Mouse (Mus musculus) central nervous system, embryonic 18 days (tissue): ENCODE results near the gene Avpi1. TPM values are rescaled to one million over a fixed set of nuclear protein-coding genes. Genes with fewer than 3 reads are reported as not detected.

Source experiments
- polyA plus RNA-seq: library from polyadenylated mRNA; depleted of rRNA; stranded (reverse); fragments of >200 nt; gene quantifications from 2 replicates; pipeline ENCODE4 v1.2.3, GENCODE M21; 2012; rRNA removed

The Avpi1 gene
- 5.2 and 6.2 TPM in 2 replicates for polyA plus RNA-seq

DNA sequence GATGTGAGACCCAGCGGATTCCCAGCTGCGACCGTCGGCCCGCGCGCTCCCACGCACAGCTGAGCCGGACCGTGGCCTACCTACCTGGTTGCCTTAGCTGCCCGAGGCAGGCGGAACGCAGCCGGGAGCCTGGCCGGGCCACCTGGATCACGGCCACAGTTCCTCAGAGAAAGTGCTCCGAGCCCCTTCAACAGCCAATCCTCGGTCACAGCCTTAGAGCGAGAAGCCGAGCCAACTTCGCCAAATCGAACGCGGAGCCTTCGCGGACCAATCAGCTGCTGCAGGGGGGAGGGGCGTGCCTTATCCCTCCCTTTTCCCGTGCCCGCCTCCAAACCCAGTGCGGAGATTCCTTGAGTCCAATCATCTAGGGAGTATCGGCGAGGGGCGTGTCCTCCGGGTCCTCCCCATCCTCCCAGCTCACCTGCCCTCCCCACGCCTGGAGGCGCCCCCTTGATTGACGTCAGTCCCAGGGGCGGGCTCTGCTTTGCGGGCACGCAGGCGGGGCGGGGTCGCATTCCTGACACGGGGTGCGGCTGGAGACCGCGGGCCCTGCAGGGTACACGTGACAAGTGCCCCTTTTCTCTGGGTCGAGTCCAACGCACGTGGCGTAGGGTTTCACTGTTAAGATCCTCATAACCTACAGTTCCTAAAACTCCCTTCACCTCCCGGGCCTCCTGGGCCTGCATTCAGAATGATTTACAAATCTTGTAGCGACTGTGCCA lies at the start of gene Avpi1:
Gene Avpi1 (minus strand): TSS at position 273 of the 722 bp plus-strand sequence.

DNA sequence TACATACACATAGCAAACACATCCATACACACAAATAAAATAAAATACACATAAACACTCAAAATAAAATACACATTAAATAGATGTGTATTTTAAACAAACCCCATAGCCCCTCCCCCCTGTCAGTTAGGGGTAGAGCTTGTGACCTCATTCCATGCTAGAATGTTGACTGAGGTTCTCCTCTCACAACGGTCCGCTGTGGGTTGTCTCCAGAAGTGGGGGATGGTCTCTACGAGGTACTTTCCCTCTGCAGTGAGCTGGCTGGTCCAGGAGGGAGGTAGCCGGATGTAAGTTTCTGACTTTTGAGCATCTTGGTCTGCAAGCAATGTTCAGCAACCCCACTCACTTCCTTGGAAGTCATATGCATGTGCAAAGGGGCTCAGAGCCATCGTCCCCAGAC lies 34.9 kb upstream of the Avpi1 start, which contains the start of gene Zfyve27:
Gene Zfyve27 (plus strand): TSS at position 188 of the 400 bp plus-strand sequence.

DNA sequence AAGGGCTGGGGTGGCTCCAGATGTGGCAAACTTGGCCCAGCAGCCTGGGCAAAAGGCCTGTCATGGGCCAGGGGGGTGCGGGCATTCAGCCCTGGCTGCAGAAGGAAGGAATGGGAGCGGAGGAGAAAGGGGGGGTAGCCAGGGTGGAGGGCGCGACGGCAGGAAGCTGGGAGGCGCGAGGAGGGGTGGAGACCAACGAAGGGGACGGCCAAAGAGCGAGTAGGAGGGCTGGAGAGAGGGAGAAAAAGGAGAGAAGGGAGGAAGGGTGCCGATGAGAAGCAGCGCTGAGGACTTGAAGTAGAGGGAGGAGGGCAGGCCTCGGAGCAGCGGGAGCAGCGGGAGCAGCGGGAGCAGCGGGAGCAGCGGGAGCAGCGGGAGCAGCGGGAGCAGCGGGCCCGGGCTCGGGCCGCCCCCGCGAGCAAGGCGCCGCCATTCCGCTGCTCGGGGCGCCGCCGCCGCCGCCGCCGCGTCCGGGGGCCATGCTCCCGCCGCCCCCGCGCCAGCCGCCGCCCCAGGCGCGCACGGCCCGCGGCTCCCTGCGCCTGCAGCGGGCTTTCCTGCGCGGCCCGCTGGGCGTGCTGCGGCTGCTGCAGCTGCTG lies 18.4 kb upstream of the Avpi1 start, which contains the start of gene Marveld1:
Gene Marveld1 (plus strand): TSS at position 231 of the 599 bp plus-strand sequence.

DNA sequence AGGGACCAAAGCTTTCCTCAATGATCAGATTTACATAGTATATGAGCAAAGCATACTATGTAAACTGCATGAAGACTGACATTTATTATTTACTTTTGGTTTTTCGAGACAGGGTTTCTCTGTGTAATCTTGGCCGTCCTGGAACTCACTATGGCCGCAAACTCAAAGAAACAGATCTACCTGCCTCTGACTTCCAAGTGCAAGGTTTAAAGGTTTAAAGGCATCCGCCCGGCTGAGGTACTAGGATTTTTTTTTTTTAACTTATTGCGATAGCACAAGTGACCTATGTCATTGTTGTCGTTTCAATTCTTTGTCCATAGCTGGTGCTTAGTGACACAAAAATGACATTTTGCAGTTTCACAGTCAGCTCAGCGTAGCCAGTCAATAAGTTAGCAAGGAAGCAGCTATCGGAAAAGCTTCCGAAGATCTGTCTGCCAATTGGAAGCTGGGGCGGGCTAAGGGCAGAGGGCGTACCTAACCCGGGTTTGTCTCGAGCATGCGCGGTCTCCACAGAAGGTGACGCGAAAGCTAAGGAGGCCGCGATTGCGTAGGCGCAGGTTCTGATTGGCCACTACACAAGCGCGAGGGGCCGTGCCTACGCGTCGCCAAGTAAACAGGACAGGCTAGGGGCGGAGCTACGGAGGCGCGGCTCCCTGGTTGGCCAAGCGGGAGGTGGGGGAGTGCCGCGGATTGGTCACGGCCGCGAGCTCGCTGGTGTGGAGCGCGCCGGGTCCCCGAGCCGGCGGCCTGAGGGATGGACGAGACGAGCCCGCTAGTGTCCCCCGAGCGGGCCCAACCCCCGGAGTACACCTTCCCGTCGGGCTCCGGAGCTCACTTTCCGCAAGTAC lies 38.9 kb downstream of the Avpi1 start, which contains the start of gene Pi4k2a:
Gene Pi4k2a (plus strand): TSS at position 723 of the 848 bp plus-strand sequence.

DNA sequence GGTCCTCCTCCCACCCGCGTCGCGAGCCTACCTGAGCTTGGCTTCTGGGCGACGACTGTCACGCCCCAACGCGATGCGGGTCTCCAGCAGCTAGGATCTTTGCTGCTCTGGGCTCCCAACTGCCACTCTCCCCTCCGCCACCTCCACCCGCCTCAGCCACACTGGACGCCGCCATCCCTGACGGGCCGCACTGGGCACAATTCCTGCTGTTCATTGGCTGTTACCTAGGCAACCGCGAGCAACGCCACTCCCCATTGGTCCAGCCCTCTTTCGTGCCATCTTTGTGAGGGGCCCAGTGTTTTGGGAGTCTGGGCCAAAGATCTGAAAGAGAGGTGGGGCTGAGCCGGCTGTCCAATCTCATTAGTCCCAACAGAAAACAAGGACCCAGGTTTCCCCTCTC lies 42.7 kb downstream of the Avpi1 start, which contains the start of gene Morn4:
Gene Morn4 (minus strand): TSS at position 192 of the 400 bp plus-strand sequence.

Other genes with a start within 250 kb of the Avpi1 start
- 16.9 and 17.0 TPM in 2 replicates for gene Rrp12, start 232.9 kb downstream of the Avpi1 start, polyA plus RNA-seq
- 459 and 467 TPM in 2 replicates for gene Pgam1, start 217.1 kb downstream of the Avpi1 start, polyA plus RNA-seq
- gene Exosc1, start 195.6 kb downstream of the Avpi1 start, polyA plus RNA-seq: 30.5 and 31.7 TPM in 2 replicates
- gene Zdhhc16, start 195.6 kb downstream of the Avpi1 start, polyA plus RNA-seq: 93.7 and 94.8 TPM in 2 replicates
- 65.4 and 70.2 TPM in 2 replicates for gene Mms19, start 147.9 kb downstream of the Avpi1 start, polyA plus RNA-seq
- gene Ubtd1, start 147.3 kb downstream of the Avpi1 start, polyA plus RNA-seq: 16.5 and 16.8 TPM in 2 replicates
- gene Ankrd2, start 93.1 kb downstream of the Avpi1 start, polyA plus RNA-seq: 0.93 and 1.1 TPM in 2 replicates
- 2.1 TPM in 2 replicates for gene Hoga1, start 83.4 kb downstream of the Avpi1 start, polyA plus RNA-seq
- 0.29 and 0.34 TPM in 2 replicates for gene 4933411K16Rik, start 76.8 kb downstream of the Avpi1 start, polyA plus RNA-seq
- gene Morn4, start 42.7 kb downstream of the Avpi1 start, polyA plus RNA-seq: 161 and 175 TPM in 2 replicates
- gene Pi4k2a, start 38.6 kb downstream of the Avpi1 start, polyA plus RNA-seq: 40.2 and 41.2 TPM in 2 replicates
- gene Marveld1, start 18.3 kb upstream of the Avpi1 start, polyA plus RNA-seq: 13.5 and 15.1 TPM in 2 replicates
- 135 and 139 TPM in 2 replicates for gene Zfyve27, start 34.9 kb upstream of the Avpi1 start, polyA plus RNA-seq
- gene Sfrp5, start 73.2 kb upstream of the Avpi1 start, polyA plus RNA-seq: 3.9 and 5.2 TPM in 2 replicates
- gene Golga7b, start 118.5 kb upstream of the Avpi1 start, polyA plus RNA-seq: 41.9 and 46.1 TPM in 2 replicates